Mouse (Mus musculus) bone marrow, adult 2 months (tissue): ENCODE results near the gene Rabgap1.

Experiments used
- CTCF ChIP-seq: fragments of 200-500 bp; IDR thresholded peaks from 2 replicates; pipeline ENCODE4 v1.5.1; 2011; ENCODE audit warnings: low read length, control low read depth; ENCODE audit not compliant: control insufficient read depth, insufficient read depth
- POLR2A ChIP-seq: fragments of 200-500 bp; IDR thresholded peaks from 2 replicates; pipeline ENCODE4 v1.6.1; 2011; ENCODE audit warnings: low read depth, mild to moderate bottlenecking, control low read depth, low read length, borderline replicate concordance; ENCODE audit not compliant: control insufficient read depth

- no peak for TF ChIP-seq CTCF
- no peak for TF ChIP-seq POLR2A
Observed at GRCm38 (mm10) chr2:37516030-37516710, 73.1 kb downstream of the Rabgap1 start, which contains the start of gene Gpr21.
